Mouse (Mus musculus) kidney, postnatal 10 days (tissue): ENCODE data around the gene Ogfod1.
A peak's percentile ranks its signal among the peaks of the same experiment; 100 is the strongest.

Source experiments
- DNase-seq: peaks from one replicate; pipeline ENCODE4 v3.0.0; 2021; ENCODE audit warnings: mixed read lengths

The Ogfod1 gene

DNA sequence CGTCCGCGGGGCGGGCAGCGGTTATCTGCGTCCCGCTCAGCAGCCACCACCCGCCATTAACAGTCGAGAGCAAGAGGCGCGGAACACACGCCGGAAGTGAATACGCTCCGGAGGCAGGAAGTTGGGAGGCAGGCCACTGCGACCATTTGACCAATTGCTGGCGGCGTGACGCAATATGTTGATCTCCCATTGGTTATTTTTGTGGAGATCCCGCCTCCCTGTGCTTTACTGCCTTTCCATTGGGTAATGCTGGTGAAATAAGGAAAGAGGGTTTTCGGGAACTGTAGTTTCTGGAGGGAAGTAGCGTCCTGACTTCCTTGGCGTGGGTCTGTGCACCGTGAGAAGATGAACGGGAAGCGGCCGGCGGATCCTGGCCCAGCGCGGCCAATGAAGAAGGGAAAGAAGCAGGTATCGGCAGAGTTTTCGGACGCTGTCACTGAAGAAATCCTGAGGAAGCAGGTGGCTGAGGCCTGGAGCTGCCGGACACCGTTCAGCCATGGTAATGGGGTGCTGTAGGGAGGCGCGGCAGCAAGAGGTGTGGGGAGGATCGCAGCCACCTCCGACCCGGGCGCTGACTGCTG lies at the start of gene Ogfod1, which contains the start of gene Nudt21:
Gene Ogfod1, plus strand, starts transcription at position 255 of the 581 bp plus-strand sequence.
Gene Nudt21, minus strand, starts transcription at position 88 of the 581 bp plus-strand sequence.
- peak; percentile 95 for DNase-seq

DNA sequence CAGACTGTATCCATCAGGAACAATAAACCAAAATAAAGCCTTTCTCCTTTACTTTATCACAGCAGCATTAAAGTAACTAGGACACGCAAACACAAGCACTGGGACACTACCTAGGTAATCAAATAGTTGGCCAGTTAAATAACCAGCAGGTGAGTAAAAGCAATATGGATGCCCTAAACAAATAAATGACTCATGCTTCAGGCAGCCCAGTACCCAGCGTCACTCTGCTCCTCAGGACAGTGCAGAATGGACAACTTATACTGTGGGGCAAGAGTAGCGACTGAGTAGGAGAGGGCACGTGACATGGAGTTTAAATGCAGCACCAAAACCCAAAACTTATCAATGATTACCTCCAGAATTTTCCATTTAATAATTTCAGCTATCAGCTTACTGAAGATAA lies 47.3 kb upstream of the Ogfod1 start:
- DNase-seq: no peak

DNA sequence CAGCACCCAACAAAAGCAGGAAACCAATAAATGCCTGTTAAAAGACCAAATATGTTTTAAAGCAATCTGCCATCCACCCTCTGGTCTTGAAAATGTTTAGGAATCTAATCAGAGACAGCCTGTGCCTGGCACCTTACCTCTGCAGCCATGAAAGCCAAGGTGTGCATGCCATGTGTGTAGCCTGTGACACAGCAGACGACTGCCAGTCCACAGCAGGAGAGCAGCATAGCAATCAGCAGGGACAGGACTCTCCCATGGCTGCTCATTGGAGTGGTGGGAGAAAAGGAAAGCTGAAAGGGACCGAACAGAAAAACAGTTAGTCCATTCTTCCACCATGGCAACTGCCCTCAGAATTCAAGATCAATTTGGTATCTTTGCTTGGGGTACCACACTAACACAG lies 38.0 kb upstream of the Ogfod1 start:
- DNase-seq: no peak

DNA sequence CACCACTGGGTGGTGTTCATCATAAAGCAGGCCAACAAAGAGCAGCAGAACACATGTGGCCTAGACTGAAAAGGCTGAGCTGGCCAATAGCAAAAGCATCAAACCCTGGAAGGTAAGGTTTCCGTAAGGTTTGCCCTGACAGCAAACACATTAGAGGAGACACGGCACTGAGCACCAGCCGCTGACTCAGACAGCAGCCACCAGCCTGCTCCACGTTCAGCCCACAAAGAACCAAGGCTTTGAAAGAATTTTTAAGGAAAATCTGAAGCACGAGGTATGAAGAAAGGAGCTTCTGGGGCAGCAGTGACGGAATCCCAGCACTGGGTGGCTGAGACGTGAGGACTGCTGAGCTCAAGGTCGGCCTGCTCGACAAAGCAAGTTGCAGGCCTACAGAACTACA lies 32.9 kb upstream of the Ogfod1 start:
- no peak for DNase-seq

DNA sequence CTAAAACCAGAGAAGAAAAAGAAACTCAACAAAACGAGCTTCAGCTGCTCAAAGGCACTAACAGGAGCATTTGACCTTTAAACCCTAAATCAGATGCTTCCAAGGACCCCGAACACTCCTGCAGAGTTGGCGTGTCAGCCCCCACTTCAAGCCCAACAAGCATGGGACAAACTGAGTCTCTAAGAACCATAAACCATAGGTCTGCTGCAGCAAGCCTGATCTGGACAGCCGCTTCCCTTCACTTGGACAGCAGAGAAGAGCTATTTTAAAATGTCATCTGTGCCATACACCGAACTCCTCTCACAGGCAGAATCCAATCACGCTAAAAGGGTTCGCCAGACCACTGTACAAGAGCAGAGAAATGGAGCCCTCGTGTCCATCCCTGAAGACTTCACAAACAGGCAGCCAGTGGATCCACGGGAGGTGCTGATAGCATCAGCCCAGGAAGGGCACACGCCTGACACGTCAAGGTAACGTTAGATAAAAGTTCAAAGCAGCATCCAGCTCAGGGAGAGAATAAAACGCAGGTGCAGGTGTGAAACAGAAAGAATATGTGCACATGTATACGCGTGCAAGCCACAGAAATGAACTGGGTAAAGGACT lies 27.7 kb upstream of the Ogfod1 start:
- peak; percentile 27 for DNase-seq

DNA sequence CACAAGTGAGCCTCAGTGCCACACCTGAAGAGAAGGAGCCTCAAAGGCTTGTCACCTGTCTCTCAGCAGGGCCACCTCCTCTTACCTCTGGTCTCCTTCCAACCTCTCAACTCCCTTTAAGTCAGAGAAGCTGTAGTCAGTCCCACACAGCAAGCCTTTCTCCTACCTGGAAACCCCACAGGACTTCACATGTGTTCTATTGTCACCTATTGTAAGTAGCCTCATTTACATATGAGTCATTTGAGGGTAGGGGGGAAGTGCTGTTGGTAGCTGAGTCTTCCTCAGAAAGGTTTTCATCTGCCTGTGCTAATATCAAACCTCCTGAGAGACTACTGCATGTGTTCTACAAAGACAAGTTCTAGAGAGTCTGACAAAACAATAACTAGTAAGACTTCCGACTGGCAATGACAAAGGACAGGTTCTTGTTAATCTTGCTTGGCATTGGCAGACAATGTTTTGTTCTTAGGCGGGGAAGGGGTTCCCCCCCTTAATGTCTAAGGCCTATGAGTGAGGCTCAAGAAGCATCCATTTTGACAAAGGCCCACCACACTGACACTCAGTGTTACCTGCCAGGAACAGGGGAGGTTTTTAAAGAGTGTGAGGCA lies 26.8 kb upstream of the Ogfod1 start:
- no peak for DNase-seq

DNA sequence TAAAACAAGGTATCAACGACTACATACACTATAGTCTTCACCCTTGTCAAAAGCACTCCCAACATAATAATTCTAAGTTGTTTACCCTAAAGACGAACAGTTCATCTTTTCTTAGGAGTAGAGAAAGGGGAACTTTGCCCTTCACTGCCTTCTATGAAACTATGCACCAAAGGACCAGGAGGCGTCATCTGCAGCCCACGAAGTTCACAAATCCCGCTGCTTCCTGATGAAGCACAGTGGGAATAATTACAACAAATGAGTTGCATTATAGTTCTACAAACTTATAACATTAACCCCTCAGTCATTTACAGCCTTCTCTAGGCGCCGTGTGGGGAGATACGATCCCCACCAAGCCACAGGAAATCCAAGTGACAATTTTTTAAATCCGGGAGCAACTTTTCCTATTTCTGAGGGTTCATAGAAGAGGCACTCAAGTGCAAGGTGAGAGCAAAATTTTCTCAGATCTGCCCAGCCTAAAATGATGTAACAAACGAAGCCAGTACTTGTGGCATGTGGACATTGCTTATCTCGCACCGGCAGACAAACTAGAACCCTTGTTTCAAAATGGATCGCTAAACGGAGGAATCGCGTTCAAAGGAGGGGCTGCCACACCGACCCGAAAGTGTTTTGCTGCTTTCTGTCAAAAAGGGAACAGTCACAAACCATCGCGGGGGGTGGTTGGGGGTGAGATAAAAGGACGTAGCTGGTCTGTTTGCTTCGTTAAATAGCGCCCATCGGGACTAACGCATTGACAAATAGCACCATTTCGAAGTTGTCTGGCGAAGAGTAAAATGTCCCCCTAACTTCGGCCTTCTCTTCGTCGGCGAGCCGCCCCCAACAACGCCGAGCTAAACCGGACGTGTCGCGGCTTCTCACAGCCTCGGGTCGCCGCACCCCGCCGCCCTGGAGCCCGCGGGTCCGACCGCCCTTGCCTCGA lies 25.7 kb upstream of the Ogfod1 start:
- DNase-seq: peak; percentile 21

DNA sequence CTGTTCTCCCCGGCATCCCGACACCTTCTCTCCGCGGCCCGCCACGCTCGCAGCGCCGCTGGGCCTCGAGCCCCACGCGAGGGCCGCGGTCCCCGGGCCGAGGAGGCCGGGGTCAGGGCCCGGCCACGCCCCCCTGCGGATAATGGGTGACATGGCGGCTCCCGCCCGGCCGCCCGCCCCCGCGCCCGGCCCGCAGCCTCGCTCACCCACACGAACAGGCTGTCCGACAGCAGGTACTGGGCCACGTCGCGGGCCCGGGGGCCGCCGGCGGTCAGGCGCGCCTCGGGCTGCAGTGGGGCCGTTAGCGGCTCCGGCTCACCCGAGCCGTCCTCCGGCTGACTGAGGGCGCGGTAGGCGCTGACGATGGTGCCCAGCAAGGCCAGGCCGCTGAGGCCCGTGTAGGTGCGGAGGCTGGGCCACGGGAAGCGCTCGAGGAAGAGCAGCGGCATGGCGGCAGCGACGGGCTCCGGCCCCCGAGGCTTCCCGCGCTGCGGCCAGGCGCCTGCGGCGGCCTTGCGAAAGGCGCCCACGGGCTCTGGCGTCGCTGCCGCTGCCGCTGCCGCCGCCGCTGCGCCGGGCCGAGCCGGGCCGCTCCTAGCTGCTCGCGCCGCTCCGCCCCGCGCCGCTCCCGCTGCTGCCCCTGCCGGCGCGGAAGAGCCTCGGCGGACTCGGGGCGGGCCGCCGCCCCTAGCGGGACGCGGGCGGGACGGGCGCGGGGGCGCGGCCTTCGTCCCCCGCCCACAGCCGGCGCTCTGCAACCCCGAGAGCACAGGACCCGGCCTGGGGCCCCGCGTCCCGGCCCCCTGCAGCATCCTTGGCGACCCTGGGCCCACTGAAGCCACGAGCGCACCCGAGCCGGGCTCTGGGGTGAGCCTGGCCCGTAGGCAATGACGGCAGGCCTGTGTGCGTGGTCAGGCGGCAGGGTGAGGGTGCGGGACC lies 24.7 kb upstream of the Ogfod1 start, which contains the start of gene Amfr:
Gene Amfr, minus strand, starts transcription at position 830 of the 939 bp plus-strand sequence.
- DNase-seq: peak; percentile 81

DNA sequence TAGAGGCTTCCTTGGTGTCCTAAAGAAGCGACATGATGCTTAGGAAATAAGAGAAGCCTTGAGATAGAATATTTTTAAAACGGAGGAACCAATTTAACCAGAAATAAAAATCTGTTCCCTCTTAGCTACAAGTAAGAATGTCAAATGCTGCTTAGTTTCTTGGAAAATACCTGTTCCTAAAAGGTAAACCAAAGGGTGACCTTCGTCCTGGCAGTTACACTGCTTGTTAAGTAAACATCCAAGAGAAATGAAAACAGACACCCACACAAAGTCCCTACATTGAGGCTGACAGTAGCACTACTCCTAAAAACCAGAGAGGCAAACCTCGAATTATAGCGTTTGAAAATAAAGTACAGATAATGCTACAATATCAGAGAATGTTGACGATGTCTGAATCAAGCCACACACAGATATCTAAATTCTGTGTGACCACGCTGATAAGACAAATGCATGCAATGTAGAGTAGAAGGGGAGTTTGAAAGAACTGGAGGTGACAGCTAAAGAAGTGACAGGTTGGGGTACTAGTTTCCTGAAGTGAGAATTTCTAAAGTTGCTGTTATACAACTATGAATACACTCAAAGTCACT lies 23.9 kb upstream of the Ogfod1 start:
- no peak for DNase-seq

DNA sequence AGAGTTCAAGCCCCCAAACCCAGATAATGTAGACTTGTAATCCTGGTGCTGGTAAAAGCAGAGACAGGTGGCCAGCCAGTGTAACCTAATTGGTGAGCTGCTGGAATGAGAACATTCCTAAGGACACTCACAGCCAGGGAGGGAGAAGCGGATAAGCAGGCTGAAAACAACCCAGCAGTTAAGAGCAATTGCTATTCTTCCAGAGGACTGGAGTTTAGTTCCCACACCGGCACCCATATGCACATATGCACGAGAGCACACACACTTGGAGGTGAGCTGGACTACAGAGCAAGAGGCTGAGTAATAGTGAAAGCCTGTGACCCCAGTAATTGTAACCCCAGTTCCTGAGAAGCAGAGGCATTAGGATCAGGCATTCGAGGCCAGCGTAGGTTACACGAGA lies 13.1 kb upstream of the Ogfod1 start:
- no peak for DNase-seq

DNA sequence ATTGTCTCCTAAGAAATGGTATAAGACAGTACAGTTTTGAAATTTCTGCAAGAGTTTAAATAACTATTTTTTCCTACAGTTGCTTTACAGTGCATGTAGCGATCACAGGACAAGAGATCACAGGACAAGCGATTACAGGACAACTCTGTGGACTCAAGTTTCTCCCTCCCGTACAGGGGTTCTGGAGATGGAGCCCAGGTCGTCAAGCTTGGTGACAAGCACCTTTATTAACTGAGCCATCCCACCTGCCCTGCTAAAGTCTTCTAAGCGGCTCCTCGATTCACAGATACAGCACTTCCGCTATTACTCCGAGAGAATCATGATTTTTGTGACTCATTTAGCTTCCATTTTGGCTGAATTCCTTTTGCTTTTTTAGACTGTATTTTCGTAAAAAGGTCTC lies 7.3 kb upstream of the Ogfod1 start:
- no peak for DNase-seq

DNA sequence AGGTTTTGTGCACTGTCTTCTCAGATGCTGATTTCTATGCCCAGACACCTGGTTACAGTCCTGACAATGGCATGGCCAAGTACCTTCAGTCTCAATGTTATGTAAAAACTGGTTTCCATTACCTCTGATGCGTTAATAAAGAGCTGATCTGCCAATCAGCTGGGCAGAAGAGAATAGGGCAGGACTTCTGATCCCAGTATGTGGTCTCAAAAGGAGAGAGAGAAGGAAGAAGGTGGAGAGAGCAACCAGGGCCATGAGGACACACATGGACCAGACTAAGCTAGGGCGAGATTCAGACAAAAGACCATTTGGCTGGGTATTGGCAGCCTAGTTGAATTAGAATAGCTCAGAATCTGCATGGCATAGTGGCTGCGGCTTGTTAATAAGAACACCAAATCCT lies 3.4 kb upstream of the Ogfod1 start:
- no peak for DNase-seq

DNA sequence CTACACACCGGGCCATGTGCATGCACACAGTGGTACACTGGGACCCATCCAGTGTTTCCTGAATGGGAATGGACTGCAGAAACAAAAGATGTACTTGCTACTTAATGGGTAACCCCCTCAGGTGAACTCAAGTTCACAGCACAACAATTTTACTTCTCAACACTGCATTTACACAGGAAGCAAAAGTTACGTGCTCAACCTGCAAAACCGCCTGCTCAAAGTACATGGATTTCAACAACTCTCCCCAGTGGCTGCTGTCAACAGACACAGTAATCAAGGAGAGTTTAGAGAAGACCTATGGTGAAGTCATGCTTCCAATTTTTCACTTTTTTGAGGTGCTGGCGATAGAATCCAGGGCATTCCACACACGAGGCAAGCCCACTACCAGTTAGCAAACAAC lies 1.8 kb upstream of the Ogfod1 start:
- no peak for DNase-seq

DNA sequence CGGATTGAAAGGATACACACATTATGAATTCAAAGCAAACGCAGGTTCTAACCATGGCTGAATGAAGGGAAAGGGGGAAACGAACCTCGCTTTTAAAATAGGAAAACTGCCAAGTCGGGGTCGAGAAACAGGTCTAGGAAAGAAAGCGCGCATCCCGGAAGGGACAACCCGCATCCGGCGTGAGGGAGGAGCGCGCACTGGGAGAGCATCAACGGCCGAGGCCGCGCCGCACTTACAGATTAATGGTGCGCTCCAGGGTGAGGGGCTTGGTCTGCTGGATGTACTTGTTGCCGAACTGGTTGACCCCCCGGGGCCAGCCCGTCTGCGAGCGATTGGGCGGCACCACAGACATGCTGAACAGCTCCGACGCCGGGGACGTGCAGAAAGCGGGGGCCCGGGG lies 457 bp upstream of the Ogfod1 start:
- peak; percentile 79 for DNase-seq

DNA sequence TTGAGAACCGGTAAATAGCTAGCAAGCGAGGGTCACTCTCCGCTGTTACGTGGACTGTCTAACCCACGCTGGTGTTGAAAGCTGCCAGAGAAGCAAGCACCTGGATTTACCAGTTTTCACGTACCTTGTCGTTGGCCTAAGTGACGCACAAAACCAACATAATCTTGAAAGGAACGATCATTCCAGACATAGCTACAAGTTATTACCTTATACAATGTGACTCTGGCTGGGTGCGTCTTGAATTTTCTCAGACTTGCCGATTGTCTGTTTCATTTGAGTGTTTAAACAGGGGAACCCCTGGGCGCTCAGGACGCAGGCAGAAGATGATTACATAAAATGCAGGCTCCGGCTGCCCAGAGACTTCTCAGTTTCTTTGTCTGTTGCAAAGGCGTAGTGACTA lies 808 bp downstream of the Ogfod1 start:
- no peak for DNase-seq

DNA sequence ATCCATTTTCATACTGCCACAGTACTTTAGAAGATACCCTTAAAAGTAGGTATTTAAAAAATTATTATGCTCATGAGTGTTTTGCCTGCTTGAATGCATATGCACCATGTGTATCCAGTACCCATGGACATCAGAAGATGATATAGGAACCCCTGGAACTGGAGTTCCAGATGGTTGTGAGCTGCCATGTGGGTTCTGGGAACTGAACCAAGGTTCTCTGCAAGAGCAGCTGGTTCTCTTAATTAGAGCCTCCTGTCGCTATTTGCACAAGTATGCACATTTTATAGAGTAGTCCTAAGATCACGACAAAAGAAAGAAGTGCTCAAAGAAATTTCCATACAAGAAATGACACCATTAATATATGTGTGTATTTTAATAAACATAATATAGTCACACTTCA lies 10.8 kb downstream of the Ogfod1 start:
- no peak for DNase-seq

DNA sequence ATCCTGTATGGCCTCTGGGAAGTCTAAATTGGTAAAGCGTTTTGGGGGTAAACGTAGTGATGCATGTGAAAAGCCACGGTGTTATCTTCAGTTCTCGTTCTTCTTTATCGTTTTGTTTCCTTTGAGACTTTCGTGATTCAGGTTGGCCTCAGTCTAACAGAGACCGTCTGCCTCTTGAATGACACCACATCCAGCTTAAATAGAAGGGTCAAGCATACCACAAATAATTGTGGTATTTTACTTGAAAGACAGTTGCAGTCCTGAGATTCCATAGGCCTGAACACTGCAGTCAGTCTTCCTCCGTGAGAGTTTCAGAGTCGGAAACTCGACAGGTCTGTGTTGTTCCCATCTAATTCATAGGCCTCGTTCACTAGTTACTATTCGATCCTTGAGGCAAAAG lies 15.7 kb downstream of the Ogfod1 start:
- no peak for DNase-seq

DNA sequence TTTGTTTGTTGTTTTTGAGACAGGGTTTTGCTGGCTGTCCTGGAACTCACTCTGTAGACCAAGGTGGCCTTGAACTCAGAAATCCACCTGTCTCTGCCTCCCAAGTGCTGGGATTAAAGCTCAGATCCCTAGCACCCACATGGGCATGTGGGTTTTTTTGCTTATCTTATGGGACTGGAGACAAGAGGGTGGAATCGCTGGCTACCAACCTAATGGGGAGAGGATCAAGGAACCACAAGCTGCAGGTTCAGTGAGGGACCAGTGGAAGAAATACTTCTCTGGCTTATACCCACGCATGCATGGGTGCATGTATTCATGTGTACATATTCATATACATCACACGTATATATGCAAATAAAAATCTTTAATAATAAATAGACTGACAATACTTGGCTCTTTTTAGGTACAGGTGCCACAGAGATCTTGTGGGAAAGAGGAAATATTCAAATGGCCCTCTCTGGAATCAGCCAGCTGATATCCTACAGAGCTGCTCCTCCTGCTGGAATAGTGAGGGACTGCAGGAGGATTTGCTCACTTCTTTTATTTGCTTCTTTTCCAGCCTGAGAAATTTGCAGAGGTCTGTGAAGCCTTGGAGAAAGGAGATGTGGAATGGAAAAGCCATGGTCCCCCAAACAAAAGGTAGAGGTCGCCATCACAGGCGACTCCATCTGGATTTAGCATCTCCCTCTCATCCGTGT lies 20.3 kb downstream of the Ogfod1 start:
- DNase-seq: peak; percentile 80

DNA sequence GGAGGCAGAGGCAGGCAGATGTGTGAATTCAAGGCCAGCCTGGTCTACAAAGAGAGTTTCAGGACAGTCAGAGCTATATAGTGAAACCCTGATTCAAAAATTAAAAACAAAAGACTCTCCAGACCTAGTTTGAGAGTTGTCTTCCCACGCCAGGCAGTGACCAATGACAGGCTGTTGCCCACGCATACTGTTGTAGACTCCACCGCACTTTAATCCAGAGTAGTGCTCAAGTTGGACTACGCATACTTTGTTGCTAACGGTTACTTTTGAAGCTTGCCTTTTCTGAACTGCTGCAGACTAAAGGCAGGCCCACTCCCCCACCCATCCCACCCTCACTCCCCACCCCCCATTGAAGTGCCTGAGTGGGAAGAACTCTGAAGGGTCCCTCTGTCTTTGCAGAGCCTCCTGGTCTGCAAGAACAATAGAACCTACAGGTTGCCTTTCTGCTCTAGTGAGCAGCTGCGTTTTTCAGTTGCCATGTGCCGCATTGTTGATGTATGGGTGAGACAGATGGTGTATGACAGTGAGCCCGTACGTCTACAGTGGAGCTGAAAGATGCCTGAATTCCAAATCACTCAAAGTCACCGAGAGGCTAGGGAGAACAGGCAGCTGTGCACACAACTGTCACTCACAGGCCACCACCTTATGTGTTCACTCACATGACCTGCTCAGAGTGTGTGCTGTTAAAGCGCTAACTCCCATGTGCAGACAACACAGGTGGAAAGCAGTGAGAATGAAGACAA lies 29.3 kb downstream of the Ogfod1 start:
- DNase-seq: no peak

DNA sequence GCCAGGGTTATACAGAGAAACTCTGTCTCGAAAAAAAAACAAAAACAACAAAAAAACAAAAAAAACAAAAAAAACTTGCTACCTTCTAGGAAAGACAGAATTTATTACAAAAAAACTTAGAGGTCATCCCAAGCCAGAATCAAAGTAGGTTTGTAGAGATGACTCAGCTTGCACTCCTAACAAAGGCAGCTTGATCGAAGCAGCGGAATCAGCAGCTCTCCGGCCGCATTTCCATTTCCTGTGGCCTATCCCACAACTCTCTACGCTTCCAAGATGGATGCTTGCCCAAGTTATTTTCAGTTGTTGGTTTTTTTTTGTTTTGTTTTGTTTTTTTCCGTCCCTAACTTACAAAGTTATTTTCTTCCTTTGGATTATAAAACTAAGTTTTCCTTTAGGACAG lies 31.8 kb downstream of the Ogfod1 start:
- DNase-seq: no peak
